Mouse (Mus musculus): Measurements from ENCODE around the gene Fbxl21.

Fbxl21 gene

DNA sequence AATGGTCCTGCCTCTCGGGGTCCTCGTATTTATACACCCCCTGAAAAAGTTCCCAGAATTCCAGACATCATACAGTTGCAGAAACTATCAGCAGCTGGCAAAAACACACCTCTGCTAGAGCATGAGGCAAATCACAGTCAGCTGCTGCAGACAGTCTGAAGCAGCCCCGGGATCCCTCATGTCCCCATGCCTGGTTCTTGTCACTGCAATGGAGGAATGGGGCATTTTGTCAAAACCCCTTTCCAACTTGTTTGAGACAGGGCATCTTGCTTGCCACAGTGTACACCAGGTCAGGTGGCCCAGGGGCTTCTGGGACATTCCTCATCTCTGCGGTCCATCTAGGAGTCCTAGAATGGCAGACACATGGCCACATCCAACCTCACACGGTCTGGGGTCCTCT, 12.7 kb downstream of the Fbxl21 start:
- DNase-seq (ENCODE audit: low read depth, low spot score) = no peak

DNA sequence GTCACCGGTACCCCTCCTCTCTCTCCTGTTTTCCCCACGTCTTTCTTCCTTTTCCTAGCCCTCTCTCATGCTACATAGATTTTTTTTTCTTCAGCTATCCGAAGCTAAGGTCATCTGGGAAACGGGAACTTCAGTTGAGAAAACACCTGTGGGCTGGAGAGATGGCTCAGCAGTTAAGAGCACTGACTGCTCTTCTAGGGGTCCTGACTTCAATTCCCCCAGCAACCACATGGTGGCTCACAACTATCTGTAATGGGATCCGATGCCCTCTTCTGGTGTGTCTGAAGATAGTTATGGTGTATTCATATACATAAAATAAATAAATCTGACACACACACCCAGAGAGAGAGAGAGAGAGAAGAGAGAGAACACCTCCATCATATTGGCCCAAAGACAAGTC, 13.3 kb downstream of the Fbxl21 start:
- no peak for DNase-seq (ENCODE audit: low read depth, low spot score)

DNA sequence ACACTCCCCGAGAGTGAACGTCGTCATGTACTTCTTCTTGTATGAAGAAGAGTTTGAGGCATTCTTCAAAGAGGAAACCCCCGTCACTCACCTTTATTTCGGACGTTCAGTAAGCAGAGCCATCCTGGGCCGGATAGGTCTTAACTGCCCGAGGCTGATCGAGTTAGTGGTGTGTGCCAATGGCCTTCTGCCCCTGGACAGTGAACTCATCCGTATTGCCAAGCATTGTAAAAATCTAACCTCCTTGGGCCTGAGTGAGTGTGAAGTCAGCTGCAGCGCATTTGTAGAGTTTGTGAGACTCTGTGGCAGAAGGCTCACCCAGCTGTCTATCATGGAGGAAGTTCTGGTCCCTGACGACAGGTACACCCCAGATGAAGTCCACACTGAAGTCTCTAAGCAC, 14.8 kb downstream of the Fbxl21 start:
- no peak for DNase-seq (ENCODE audit: low read depth, low spot score)

DNA sequence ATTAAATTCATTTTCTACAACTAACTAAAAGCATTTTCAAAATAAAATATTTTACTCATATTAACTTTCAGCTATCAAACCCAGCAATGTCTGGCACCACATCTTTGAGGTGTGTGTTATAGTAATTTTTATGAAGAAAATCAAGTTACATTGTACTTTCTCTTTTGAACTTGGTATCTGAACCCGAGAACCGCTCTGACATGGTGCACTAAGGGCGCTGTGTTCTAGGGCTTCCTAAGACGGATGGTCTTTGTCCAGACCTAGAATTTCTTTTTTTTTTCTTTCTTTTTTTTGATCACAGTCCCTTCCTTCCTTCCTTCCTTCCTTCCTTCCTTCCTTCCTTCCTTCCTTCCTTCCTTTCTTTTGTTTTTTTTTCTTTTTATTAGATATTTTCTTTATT, 17.6 kb downstream of the Fbxl21 start:
- DNase-seq (ENCODE audit: low read depth, low spot score) = no peak

DNA sequence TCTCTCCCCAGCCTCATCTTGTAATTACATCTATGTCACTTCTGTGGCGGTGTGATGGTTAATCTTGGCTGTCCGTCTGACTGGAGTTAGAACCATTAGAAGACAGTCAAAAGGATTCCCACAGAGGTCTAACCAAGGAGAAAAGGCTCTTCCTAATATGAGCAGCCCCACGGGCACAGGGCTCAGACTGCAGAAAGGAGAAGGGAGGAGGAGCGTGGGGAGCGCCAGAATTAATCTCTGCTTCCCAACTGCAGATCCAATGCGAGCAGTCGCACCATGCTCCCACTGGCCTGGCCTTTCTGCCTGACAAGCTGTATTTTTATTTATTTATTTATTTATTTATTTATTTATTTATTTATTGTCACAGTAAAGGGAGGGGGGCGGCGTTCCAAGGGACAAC, 21.5 kb downstream of the Fbxl21 start:
- no peak for DNase-seq (ENCODE audit: low read depth, low spot score)

DNA sequence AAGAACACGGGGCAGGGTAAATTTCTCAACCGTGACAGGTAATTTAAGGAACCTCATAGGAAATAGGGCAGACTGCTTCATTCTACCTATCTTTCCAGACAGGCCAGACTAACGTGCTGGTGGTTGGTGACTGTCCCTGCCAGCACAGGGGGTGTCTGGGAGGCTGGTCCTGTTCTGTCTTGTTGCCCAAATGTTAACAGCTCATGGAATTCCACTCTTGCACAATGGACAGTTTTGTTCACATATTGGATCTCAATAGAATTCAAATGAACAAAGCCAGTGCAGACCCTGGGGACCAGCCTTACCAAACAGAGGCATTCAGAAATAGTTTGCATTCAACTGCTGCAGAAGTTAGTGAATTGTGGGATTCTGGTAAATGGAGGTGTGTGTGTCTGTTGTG, 22.7 kb downstream of the Fbxl21 start:
- DNase-seq (ENCODE audit: low read depth, low spot score) = no peak

DNA sequence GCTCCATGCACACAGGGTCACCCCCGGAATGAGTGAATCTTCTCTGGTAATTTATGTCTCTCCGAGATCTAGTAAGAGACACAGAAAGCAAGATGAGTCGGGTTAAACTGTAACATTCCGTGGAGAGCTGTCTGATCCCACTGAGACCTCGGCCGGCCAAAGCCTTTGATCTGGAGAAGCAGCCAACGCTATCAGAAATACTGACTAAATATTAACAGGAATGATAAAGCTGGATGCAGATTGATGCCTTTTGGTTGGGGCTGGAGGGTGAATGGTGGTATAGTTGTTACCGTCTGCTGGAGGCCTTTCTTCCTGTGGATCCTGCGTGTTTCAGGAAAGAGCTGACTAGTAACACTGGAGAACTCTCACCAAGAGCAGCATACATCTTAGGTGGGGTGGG, 26.1 kb downstream of the Fbxl21 start, which contains the start of gene Lect2:
Gene Lect2, minus strand, starts transcription at position 102 of the 400 bp plus-strand sequence.
- DNase-seq (ENCODE audit: low read depth, low spot score) = no peak

DNA sequence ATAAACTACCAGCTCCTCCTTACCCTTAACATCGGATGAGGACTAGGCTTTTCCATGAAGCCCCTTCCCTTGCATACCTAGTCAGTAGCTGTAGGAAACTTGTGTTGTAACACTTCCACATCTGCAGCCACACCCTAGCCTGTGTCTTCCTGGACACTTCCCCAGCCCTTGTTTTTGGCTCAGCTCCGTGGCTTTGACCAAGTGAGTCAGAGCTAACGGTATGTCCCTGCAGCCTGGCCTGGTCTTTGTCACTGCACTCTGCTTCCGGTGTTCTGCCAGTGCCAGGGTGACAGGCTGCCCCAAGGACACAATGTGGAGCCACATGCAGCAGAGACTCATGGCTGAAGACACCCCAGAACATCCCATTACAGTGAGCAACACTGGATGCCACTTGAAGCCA, 27.1 kb downstream of the Fbxl21 start:
- DNase-seq (ENCODE audit: low read depth, low spot score) = peak; percentile 30

DNA sequence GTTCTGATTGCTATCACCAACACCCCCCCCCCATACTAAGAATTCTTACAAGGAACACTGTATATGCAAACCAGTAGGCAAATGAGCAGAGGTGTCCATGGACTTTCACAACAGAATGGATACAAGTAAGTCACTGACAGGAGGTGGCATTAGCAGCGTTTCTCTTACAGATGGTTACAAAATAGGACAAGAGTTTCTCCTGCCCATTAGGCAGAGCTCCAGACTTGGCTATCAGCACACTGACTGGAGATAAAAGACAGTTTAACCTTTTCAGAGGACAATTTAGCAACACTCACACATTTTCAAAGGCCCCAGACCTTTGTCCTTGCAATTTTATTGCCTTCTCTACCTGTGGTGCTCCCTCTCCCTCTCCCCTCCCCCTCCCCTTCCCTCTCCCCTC, 28.3 kb downstream of the Fbxl21 start:
- no peak for DNase-seq (ENCODE audit: low read depth, low spot score)

DNA sequence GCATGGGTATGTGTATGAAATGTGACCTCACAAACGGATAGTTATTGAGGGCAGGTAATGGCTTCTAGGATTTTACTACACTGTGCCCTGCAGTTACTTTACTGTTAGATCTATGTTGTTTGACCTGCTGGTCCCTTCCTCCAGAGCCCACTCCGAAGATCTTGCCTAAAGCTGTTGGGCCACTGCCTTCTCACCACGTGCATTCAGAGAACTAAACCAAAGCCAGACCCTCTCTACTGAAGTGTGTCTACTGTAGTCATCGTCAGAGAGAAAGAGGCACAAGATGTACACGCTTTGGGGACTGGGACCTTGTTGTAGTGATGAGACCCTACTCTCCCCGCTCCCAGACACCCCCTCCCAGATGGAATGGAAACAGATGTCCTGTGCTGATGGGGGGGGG, 29.4 kb downstream of the Fbxl21 start:
- DNase-seq (ENCODE audit: low read depth, low spot score) = no peak

DNA sequence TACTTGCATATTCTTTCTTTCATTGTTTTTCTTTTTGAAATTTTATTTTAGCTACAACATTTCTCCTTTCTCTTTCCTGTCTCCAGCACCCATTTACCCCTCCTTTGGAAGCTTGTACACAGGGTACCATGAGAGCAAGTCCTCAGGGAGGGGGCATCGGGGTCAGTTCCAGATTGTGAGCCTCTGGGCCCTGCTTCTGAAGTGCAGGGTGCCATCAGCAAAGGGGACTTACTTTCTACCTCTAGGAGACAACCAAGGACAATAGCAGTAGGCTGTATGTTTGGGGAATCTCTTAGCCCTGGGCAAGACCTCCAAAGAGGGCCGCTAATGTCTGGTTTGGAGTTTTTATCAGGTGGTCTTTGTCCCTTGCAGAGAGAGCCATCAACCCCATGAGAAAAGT, 31.7 kb downstream of the Fbxl21 start:
- no peak for DNase-seq (ENCODE audit: low read depth, low spot score)

DNA sequence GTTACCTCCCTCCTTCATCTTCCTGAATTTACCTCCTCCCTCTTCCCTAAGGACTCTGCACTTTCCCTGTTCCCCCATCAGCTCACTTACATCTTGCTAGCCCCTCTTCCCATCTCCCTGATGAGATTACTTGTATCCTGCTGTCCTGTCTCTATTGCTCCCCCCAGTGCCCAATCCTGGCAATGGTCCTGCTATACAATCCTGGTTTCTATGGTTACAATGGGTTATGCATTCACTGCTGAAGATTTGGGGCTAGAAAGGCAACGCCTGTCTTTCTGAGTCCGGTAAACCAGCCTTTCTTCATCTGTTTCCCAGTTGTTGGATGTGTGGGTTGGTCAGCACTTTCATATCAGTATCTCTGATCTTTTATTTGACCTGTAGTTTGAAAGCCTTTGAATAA, 32.1 kb downstream of the Fbxl21 start:
- DNase-seq (ENCODE audit: low read depth, low spot score) = no peak

DNA sequence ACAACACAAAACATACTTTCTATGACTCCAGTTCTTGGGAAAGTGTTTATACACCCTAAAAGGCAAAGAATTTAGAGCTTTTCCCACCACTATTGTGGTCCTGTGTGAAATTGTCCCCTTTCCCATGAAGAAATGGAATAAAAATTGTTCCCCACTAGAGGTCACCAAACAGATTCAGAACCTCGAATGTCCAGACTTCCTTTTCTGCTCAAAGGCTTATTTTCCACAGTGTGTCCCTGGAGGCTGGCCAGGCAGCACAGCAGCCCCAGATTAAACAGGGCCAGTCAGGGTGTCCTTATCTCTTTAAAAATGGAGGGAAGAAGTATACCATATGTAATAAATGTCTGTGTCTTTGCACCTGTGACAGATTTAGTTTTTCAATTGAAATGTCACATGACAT, 33.7 kb downstream of the Fbxl21 start:
- peak; percentile 18 for DNase-seq (ENCODE audit: low read depth, low spot score)

DNA sequence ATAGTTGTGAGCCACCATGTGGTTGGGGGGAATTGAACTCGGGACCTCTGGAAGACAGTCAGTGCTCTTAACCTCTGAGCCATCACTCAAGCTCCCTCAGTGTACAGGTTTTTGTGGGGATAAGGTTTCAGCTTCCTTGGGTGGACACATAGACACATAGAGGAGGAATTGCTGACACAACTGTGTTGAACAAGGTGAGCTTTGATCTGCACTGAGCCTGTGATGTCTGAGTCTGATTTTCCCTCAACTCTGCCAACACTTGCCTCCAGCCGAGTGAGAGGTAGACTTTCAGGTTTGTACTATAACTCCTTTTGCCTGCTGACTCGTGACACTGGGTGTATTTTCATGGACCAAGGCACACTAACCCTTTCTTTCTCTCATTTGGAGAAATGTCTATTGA, 34.4 kb downstream of the Fbxl21 start:
- DNase-seq (ENCODE audit: low read depth, low spot score) = no peak

DNA sequence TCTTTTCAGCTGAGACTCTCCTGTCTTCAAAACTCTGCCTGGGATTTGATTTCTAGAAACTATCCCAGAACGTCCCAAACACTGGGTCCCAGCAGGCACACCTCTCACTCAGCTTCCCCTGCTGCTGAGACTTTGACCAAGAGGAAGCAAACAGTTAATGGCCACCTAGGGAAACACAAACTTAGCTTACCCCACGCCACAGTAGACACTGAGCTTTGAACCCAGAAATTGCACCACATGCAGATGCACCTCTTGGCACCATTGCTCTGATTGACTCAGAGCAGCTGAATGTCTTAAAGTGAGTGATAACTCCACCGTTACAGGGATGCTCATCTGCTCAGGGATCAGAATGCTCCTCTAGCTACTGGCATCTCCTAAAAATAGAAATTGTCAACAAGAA, 36.5 kb downstream of the Fbxl21 start:
- DNase-seq (ENCODE audit: low read depth, low spot score) = no peak

DNA sequence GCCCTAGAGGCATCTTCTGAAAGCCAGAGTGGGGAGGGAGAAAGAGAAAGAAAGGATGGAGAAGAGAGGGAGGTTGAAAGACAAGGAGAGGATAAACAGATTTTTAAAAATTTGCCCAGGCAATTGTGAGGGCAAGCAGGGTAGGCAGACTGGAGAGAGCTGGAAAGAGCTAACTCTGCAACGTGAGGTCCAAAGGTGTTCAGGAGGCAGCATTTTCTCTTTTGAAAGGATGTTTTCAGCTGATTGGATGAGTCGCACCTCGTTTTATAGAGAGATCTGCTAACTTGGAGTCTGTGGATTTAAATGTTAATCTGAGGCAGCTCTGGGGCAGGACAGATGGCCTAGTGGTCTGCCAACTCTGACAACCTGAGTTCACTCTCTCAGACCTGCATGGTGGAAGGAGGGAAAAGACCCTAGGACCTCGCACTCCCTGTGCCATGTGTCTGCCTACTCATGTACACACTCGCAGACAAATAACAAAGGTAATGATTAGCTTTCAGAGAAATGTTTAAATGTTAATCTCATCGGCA, 37.6 kb downstream of the Fbxl21 start:
- no peak for DNase-seq (ENCODE audit: low read depth, low spot score)

DNA sequence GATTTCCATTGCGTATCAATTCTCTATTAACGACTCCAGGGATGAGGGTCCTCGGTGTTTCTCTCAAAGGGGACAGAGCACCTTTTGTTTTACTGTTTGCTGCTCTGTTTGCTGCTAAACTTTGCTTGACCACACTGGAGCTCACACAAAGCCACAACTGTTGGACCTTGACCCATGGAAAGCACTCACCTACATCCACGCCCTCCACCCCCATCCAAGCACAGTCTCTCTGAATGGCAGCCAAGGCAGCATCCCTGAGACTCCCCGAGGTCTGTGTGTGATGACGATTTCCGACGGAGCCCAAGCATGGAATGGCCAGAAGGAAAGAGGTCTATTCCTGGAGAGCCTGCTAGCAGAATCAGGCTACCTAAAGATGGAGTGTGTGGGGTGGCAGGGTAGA, 38.9 kb downstream of the Fbxl21 start:
- no peak for DNase-seq (ENCODE audit: low read depth, low spot score)

DNA sequence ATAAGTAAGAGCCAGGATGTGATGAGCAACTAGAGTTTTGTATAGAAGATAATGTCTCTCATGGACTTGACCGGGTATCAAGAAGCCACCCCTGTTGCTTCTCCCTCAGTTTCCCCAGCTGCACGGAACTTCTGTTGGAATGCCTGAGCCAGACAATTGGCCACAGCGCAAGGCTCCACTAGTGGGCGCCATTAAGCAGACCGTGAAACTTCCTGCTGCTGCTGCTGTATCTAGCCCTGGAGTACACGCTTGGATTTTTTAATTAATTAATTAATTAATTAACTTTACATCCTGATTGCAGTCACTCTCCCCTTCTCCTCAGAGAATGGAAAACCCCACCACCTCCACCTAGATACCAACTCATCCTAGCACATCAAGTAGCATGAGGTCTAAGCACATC, 40.8 kb downstream of the Fbxl21 start:
- DNase-seq (ENCODE audit: low read depth, low spot score) = no peak

DNA sequence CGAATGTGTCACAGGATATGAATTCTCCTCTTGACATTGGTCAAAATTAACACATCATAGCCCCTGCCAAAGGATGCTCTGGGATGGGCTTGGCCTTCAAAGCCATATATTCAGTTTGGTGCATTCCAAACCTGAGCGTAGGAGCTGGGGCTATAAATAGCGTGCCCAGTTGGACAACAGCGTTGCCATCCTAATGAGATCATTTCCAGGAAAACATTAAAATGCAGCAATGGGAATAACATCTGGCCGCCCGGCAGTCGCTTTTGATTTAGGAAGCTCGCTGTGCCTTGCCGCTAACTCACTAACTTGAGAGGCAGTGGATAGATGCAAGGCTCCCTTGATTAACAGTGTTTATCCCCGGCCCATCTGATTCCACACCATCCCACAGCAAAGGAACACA, 44.1 kb downstream of the Fbxl21 start:
- DNase-seq (ENCODE audit: low read depth, low spot score) = no peak

DNA sequence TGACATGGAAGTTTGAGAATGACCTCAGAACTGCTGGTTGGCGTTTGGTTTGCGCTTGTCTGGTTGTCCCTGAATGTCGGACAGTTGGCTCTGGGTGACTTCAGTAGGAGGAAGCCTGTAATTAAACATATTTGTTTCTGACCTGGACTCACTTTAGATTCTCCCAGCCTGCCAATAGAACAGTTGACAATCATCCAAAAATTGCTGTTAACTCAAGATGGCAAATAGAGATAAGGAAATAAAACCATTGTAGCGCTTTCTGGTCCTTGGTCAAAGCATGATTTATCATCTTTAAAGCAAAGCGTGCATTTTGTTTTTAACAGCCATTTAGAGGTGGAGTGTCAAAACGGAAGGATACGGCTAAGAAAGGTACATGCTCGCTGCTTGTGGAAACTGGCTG, 49.4 kb downstream of the Fbxl21 start:
- no peak for DNase-seq (ENCODE audit: low read depth, low spot score)

DNA sequence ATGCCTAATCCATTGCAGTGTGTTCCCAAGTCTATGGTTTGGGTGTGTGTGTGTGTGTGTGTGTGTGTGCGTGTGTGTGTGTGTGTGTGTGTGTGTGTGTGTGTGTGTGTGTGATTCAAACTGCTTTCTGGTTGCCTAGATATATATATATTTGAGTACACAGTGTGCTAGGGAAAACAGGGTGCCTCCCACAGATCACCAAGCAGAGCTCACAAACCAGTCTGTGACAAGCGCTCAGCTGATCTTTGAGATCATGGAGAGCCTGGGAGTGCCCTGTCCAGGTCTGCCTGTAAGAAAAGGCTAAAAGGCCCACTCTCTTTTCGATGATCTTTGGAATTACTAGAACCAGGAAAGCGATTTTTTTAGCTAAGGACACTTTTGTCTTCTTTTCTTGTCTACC, 52.8 kb downstream of the Fbxl21 start:
- DNase-seq (ENCODE audit: low read depth, low spot score) = no peak

DNA sequence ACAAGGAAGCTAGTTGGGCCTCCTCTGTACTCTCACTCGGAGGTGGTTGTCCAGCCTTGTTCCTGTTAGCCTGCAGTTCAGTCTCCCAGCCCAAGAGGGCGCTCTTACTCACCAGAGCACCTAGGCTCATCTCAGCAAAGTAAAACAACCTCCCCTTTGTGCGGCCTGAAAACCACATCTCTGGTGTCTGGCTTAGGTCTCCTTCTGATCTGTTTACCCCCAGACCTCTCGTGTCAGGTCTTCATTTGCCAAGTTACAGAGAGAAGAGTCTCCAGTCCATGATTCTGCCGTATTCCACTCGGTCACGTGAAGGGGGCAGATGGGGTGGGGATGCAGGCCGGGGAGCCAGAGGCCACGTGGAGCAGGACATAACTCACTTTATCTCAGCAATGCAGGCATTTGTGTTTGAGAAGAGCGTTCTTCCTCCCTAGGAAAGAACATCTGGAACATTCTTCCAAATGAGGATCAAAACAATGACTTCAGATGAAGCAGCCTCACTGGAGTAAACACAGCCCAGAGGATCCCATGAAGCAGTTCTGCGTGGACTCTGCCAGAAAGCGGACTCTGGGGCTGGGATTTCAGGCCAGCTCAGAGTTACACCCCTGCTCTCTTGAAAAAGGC, 53.5 kb downstream of the Fbxl21 start:
- DNase-seq (ENCODE audit: low read depth, low spot score) = peak; percentile 76

DNA sequence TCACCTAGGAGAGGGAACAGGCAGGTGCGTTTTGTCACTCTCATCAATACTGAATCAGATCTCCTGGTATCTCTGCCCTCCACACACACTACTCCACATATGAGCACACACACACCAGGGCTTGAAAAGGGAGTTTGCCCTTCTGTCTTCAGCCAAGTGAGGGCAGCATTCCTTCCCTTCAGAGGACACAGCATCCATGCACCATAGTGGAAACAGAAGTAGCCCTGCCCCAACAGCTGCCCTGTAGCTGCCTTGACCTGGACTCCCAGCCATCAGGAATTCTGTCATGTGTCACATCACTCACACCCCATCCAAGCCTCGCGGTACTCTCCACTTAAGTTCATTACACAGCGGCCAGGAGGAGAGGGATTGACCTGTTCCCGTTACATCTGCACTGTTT, 55.8 kb downstream of the Fbxl21 start:
- DNase-seq (ENCODE audit: low read depth, low spot score) = no peak

DNA sequence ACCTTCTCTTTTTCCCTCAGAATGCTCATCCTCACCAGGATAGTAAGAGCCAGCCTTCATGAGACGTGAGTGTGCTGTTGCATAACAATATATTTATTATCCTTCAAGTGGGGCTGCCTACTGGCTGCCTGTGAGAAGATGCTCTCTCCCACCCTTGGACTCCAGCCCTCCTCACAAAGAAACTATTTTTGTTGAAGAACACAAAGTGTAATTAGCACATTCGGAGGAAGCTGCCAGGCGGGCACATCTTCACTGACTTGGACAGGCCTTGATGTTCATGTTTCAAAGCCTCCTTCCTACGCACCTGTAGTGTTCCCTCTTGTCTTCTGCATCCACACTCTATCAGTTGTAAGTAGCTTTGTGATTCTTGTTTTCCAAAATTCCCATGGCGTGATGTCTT, 58.2 kb downstream of the Fbxl21 start:
- DNase-seq (ENCODE audit: low read depth, low spot score) = no peak

All from skeletal muscle tissue, adult 2 months (tissue).